Mouse (Mus musculus): ENCODE measurements around the gene Etnppl.

The Etnppl gene

GRCm38 (mm10) chr3:130677671-130678460 is 60.6 kb downstream of the Etnppl start:
- DNase-seq (ENCODE audit: low spot score): no peak

DNA sequence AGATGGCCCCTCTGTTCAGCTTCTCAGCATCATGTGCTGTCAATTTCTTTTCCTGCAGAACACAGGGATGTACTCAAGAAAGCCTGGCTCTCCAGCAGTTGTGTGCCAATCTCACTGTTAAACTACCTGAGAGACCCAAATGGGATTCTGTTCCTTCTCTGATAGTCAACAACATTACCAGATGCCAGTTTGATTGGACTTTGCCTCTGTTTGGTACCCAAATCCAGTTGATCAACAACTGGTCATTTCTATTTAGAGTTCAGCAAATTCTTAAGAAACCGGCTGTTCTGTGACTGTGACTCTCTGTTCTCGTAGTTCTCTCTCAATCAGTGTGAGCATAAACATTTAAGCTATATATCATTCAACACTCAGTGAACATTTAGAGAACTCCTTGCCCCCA is 64.0 kb downstream of the Etnppl start:
- no peak for DNase-seq (ENCODE audit: low spot score)

- DNase-seq (ENCODE audit: low spot score): no peak
These were observed 64.9 kb downstream of the Etnppl start for GRCm38 (mm10) chr3:130682183-130682582.

GRCm38 (mm10) chr3:130683836-130684235 is 66.6 kb downstream of the Etnppl start:
- DNase-seq (ENCODE audit: low spot score): no peak

- no peak for DNase-seq (ENCODE audit: low spot score)
These were observed 67.2 kb downstream of the Etnppl start for GRCm38 (mm10) chr3:130684276-130685013.

DNA sequence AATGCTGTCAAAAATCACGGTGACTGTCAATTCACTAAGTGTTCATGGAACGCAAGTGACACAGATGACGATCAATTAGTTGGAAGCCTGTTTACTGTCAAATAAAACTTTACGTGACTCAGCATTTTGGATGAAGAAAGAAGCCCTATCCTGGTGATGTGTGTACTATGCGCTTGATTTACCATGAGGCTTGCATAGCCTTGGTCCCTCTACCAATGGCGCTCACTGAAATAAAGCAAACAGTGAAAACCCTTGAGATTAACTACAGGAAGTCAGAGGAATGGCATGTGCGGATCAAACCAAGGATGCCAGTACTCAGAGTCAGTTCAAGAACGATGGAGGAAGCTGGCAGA is 67.7 kb downstream of the Etnppl start:
- DNase-seq (ENCODE audit: low spot score): no peak

DNA sequence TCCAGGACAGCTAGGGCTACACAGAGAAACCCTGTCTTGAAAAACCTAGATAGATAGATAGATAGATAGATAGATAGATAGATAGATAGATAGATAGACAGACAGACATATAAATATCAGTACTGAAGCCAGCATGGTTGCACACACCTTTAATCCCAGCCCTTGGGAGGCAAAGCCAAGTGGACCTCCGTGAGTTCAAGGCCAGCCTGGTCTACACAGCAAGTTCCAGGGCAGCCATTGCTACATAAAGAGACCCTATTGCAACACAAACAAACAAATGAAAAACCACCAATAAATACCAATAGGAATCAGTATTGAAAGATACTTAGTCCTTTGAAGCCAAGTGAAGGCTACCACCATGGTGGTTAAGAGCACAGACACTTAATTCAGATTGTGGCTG is 69.8 kb downstream of the Etnppl start:
- no peak for DNase-seq (ENCODE audit: low spot score)
